Mouse (Mus musculus): ENCODE results near the gene Pdlim3. TPM values are rescaled to one million over a fixed set of nuclear protein-coding genes. Genes with fewer than 3 reads are reported as not detected.

The Pdlim3 gene
- polyA plus RNA-seq, 3 experiments from 2014 or later, result not detected

GRCm38 (mm10) chr8:45905591-45906250 is 20.5 kb downstream of the Pdlim3 start:
- no peak for ATAC-seq

- no peak for ATAC-seq
Measured at GRCm38 (mm10) chr8:45906251-45906619, 21.0 kb downstream of the Pdlim3 start.

- ATAC-seq, result no peak
Measured at GRCm38 (mm10) chr8:45913707-45914106, 28.4 kb downstream of the Pdlim3 start.

- no peak for ATAC-seq
Measured at GRCm38 (mm10) chr8:45916496-45916895, 31.2 kb downstream of the Pdlim3 start.

GRCm38 (mm10) chr8:45917040-45917679 is 31.9 kb downstream of the Pdlim3 start:
- ATAC-seq, result no peak

GRCm38 (mm10) chr8:45918891-45919290 is 33.6 kb downstream of the Pdlim3 start:
- no peak for ATAC-seq

GRCm38 (mm10) chr8:45920392-45920791 is 35.1 kb downstream of the Pdlim3 start:
- no peak for ATAC-seq

- ATAC-seq, result no peak
Measured at GRCm38 (mm10) chr8:45922116-45922515, 36.9 kb downstream of the Pdlim3 start.

- peak; percentile 84 for ATAC-seq
Measured at GRCm38 (mm10) chr8:45934582-45935014, 49.3 kb downstream of the Pdlim3 start, which contains the start of gene Ccdc110. Gene Ccdc110, plus strand, starts transcription at chr8:45934619.

GRCm38 (mm10) chr8:45936986-45937385 is 51.7 kb downstream of the Pdlim3 start:
- ATAC-seq, result no peak

- ATAC-seq, result no peak
Measured at GRCm38 (mm10) chr8:45946283-45946682, 61.0 kb downstream of the Pdlim3 start.

- no peak for ATAC-seq
Measured at GRCm38 (mm10) chr8:45950622-45951021, 65.4 kb downstream of the Pdlim3 start.

Other genes with a start within 250 kb of the Pdlim3 start
- not detected for gene Ccdc110, start 49.2 kb downstream of the Pdlim3 start, polyA plus RNA-seq (2017; shearing (Covaris generic))
- gene 1700029J07Rik, start 89.8 kb downstream of the Pdlim3 start, polyA plus RNA-seq (2017; shearing (Covaris generic)), result 1 to 10 TPM in 2 of 3 experiments, under 1 TPM in 1; 0.55 to 2.9 (median 2.4) TPM
- gene Ufsp2, start 90.1 kb downstream of the Pdlim3 start, polyA plus RNA-seq (2017; shearing (Covaris generic)), result 10 to 100 TPM; 64.0 to 81.0 (median 77.7) TPM
- 1 to 10 TPM in 1 of 3 experiments, under 1 TPM in 2; 0.47 to 1.1 (median 0.97) TPM for gene Lrp2bp, start 113.8 kb downstream of the Pdlim3 start, polyA plus RNA-seq (2017; shearing (Covaris generic))
- 10 to 100 TPM; 12.3 to 17.9 (median 17.4) TPM for gene Ankrd37, start 120.2 kb downstream of the Pdlim3 start, polyA plus RNA-seq (2017; shearing (Covaris generic))